Mouse (Mus musculus) bone marrow macrophage, adult 2 months (primary cell): ENCODE results near the gene S100pbp.

Experiments used
- CTCF ChIP-seq: IDR thresholded peaks from 2 replicates; pipeline ENCODE4 v1.5.1; 2012; ENCODE audit warnings: low read depth, mild to moderate bottlenecking, low read length, moderate library complexity
- POLR2A ChIP-seq: IDR thresholded peaks from 2 replicates; pipeline ENCODE4 v1.6.1; 2012; ENCODE audit warnings: mild to moderate bottlenecking, low read depth, low read length, borderline replicate concordance

- no peak for TF ChIP-seq CTCF
- no peak for TF ChIP-seq POLR2A
Observed at GRCm38 (mm10) chr4:129151276-129151811, 38.2 kb downstream of the S100pbp start.
